Mouse (Mus musculus): ENCODE measurements around the gene Bcl2a1c. TPM values are rescaled to one million over a fixed set of nuclear protein-coding genes. Genes with fewer than 3 reads are reported as not detected.
A peak's percentile ranks its signal among the peaks of the same experiment; 100 is the strongest.
"Not testable (repeated sequence)": the region's sequence is repeated elsewhere in the genome, so short reads cannot be mapped to it uniquely, and the experiment has no call there.

Gene Bcl2a1c
- not detected in 2 replicates for polyA plus RNA-seq (2015; fragmentation: Nextera tagmentation; extraction: Ambion mirVana)

- not testable (repeated sequence) for H3K4me1 ChIP-seq (replicated peaks; ENCODE audit: control insufficient read depth, insufficient read depth, low read length); ATAC-seq; H3K4me2 ChIP-seq (replicated peaks; ENCODE audit: low read depth); H3K9me3 ChIP-seq (ENCODE audit: control insufficient read depth); H3K9ac ChIP-seq (ENCODE audit: low read depth, low read length); H3K27me3 ChIP-seq (replicated peaks; ENCODE audit: control insufficient read depth, insufficient read depth, low read length); H3K27ac ChIP-seq (ENCODE audit: low read depth, low read length); H3K4me3 ChIP-seq (ENCODE audit: low read depth, low read length); H3K36me3 ChIP-seq (ENCODE audit: control insufficient read depth, insufficient read depth)
- 64% methylated on average over 9 of the region's 9 CpGs for WGBS
Observed at GRCm38 (mm10) chr9:114329855-114330254, at the start of gene Bcl2a1c. Bcl2a1c (plus strand) TSS chr9:114330135.

- not testable (repeated sequence) for ATAC-seq; H3K27me3 ChIP-seq (replicated peaks; ENCODE audit: control insufficient read depth, insufficient read depth, low read length); H3K4me1 ChIP-seq (replicated peaks; ENCODE audit: control insufficient read depth, insufficient read depth, low read length); H3K4me2 ChIP-seq (replicated peaks; ENCODE audit: low read depth); H3K4me3 ChIP-seq (ENCODE audit: low read depth, low read length); H3K36me3 ChIP-seq (ENCODE audit: control insufficient read depth, insufficient read depth); H3K27ac ChIP-seq (ENCODE audit: low read depth, low read length); H3K9ac ChIP-seq (ENCODE audit: low read depth, low read length); H3K9me3 ChIP-seq (ENCODE audit: control insufficient read depth)
Observed at GRCm38 (mm10) chr9:114305957-114306356, 24.0 kb upstream of the Bcl2a1c start.

- H3K4me2 ChIP-seq (replicated peaks; ENCODE audit: low read depth); H3K4me3 ChIP-seq (ENCODE audit: low read depth, low read length); ATAC-seq; H3K4me1 ChIP-seq (replicated peaks; ENCODE audit: control insufficient read depth, insufficient read depth, low read length); H3K9ac ChIP-seq (ENCODE audit: low read depth, low read length); H3K9me3 ChIP-seq (ENCODE audit: control insufficient read depth); H3K27me3 ChIP-seq (replicated peaks; ENCODE audit: control insufficient read depth, insufficient read depth, low read length); H3K36me3 ChIP-seq (ENCODE audit: control insufficient read depth, insufficient read depth); H3K27ac ChIP-seq (ENCODE audit: low read depth, low read length): not testable (repeated sequence)
- whole genome bisulfite sequencing = 61% methylated on average over 2 of the region's 2 CpGs
Observed at GRCm38 (mm10) chr9:114311752-114312151, 18.2 kb upstream of the Bcl2a1c start.

GRCm38 (mm10) chr9:114318021-114318420 is 11.9 kb upstream of the Bcl2a1c start:
- 3% methylated on average over 2 of the region's 2 CpGs for WGBS

GRCm38 (mm10) chr9:114326011-114326748 is 3.8 kb upstream of the Bcl2a1c start:
- WGBS = 70% methylated on average over 3 of the region's 3 CpGs
- no peak overlapping the region for H3K27ac ChIP-seq (ENCODE audit: low read depth, low read length)
- H3K9me3 ChIP-seq (ENCODE audit: control insufficient read depth) = no peaks in the 10 kb centered on the region
- no peaks in the 10 kb centered on the region for H3K4me1 ChIP-seq (replicated peaks; ENCODE audit: control insufficient read depth, insufficient read depth, low read length)
- H3K36me3 ChIP-seq (ENCODE audit: control insufficient read depth, insufficient read depth) = no peaks in the 10 kb centered on the region
- no peak overlapping the region for H3K9ac ChIP-seq (ENCODE audit: low read depth, low read length)
- H3K4me2 ChIP-seq (replicated peaks; ENCODE audit: low read depth) = no peak overlapping the region
- no peak overlapping the region for H3K4me3 ChIP-seq (ENCODE audit: low read depth, low read length)
- no peak for ATAC-seq
- TF ChIP-seq CTCF (IDR thresholded peaks at IDR 0.05; ENCODE audit: low read depth) = no peak
- no peaks in the 10 kb centered on the region for H3K27me3 ChIP-seq (replicated peaks; ENCODE audit: control insufficient read depth, insufficient read depth, low read length)

More at GRCm38 (mm10) chr9:114318021-114318420, 11.9 kb upstream of the Bcl2a1c start:
- ATAC-seq = no peak
- H3K27ac ChIP-seq (ENCODE audit: low read depth, low read length) = no peak overlapping the region
- H3K27me3 ChIP-seq (replicated peaks; ENCODE audit: control insufficient read depth, insufficient read depth, low read length) = no peaks in the 10 kb centered on the region
- H3K4me2 ChIP-seq (replicated peaks; ENCODE audit: low read depth) = no peak overlapping the region
- H3K36me3 ChIP-seq (ENCODE audit: control insufficient read depth, insufficient read depth) = no peaks in the 10 kb centered on the region
- TF ChIP-seq CTCF (IDR thresholded peaks at IDR 0.05; ENCODE audit: low read depth) = peak; percentile 87
- H3K9ac ChIP-seq (ENCODE audit: low read depth, low read length) = no peak overlapping the region
- no peak overlapping the region for H3K4me3 ChIP-seq (ENCODE audit: low read depth, low read length)
- H3K9me3 ChIP-seq (ENCODE audit: control insufficient read depth) = no peaks in the 10 kb centered on the region
- H3K4me1 ChIP-seq (replicated peaks; ENCODE audit: control insufficient read depth, insufficient read depth, low read length) = no peaks in the 10 kb centered on the region

- H3K9ac ChIP-seq (ENCODE audit: low read depth, low read length); H3K27me3 ChIP-seq (replicated peaks; ENCODE audit: control insufficient read depth, insufficient read depth, low read length): not testable (repeated sequence)
- ATAC-seq = peak; percentile 47; the same call in 1 of the 2 replicates
Observed at GRCm38 (mm10) chr9:114328332-114328731, 1.6 kb upstream of the Bcl2a1c start.

More at GRCm38 (mm10) chr9:114328332-114328731, 1.6 kb upstream of the Bcl2a1c start:
- not testable (repeated sequence) for H3K4me2 ChIP-seq (replicated peaks; ENCODE audit: low read depth); H3K9me3 ChIP-seq (ENCODE audit: control insufficient read depth); H3K27ac ChIP-seq (ENCODE audit: low read depth, low read length); H3K4me3 ChIP-seq (ENCODE audit: low read depth, low read length); H3K4me1 ChIP-seq (replicated peaks; ENCODE audit: control insufficient read depth, insufficient read depth, low read length); H3K36me3 ChIP-seq (ENCODE audit: control insufficient read depth, insufficient read depth)

All from intestine, postnatal 0 days (tissue).